Mouse (Mus musculus): ENCODE results near the gene Cdkal1. TPM values are rescaled to one million over a fixed set of nuclear protein-coding genes. Genes with fewer than 3 reads are reported as not detected.

Gene Cdkal1
- total RNA-seq (2017): 36.1 and 68.2 TPM in 2 replicates

- ATAC-seq (ENCODE audit: extremely low read depth, insufficient number of reproducible peaks, low FRiP score, poor library complexity, severe bottlenecking): peak; percentile 74
Observed at GRCm38 (mm10) chr13:29855281-29856031, at the start of gene Cdkal1. TSS of gene Cdkal1 (minus strand) at chr13:29855674.

- no peak for ATAC-seq (ENCODE audit: extremely low read depth, insufficient number of reproducible peaks, low FRiP score, poor library complexity, severe bottlenecking)
Observed at GRCm38 (mm10) chr13:29903341-29903740, 47.9 kb upstream of the Cdkal1 start.

- no peak for ATAC-seq (ENCODE audit: extremely low read depth, insufficient number of reproducible peaks, low FRiP score, poor library complexity, severe bottlenecking)
Observed at GRCm38 (mm10) chr13:29902676-29903075, 47.2 kb upstream of the Cdkal1 start.

- no peak for ATAC-seq (ENCODE audit: extremely low read depth, insufficient number of reproducible peaks, low FRiP score, poor library complexity, severe bottlenecking)
Observed at GRCm38 (mm10) chr13:29901641-29902040, 46.2 kb upstream of the Cdkal1 start.

GRCm38 (mm10) chr13:29866780-29867179, 11.3 kb upstream of the Cdkal1 start:
- ATAC-seq (ENCODE audit: extremely low read depth, insufficient number of reproducible peaks, low FRiP score, poor library complexity, severe bottlenecking): no peak

GRCm38 (mm10) chr13:29864331-29864730, 8.9 kb upstream of the Cdkal1 start:
- no peak for ATAC-seq (ENCODE audit: extremely low read depth, insufficient number of reproducible peaks, low FRiP score, poor library complexity, severe bottlenecking)

GRCm38 (mm10) chr13:29860087-29860486, 4.6 kb upstream of the Cdkal1 start:
- ATAC-seq (ENCODE audit: extremely low read depth, insufficient number of reproducible peaks, low FRiP score, poor library complexity, severe bottlenecking): no peak

GRCm38 (mm10) chr13:29857436-29857835, 2.0 kb upstream of the Cdkal1 start:
- ATAC-seq (ENCODE audit: extremely low read depth, insufficient number of reproducible peaks, low FRiP score, poor library complexity, severe bottlenecking): peak; percentile 86

- ATAC-seq (ENCODE audit: extremely low read depth, insufficient number of reproducible peaks, low FRiP score, poor library complexity, severe bottlenecking): no peak
Observed at GRCm38 (mm10) chr13:29854876-29855275, 598 bp downstream of the Cdkal1 start.

GRCm38 (mm10) chr13:29838409-29839047, 16.9 kb downstream of the Cdkal1 start:
- peak; percentile 74 for ATAC-seq (ENCODE audit: extremely low read depth, insufficient number of reproducible peaks, low FRiP score, poor library complexity, severe bottlenecking)

GRCm38 (mm10) chr13:29835170-29835569, 20.3 kb downstream of the Cdkal1 start:
- ATAC-seq (ENCODE audit: extremely low read depth, insufficient number of reproducible peaks, low FRiP score, poor library complexity, severe bottlenecking): 0 out of 2 replicates have a peak, but pooled peaks have one; percentile 37

GRCm38 (mm10) chr13:29833751-29834150, 21.7 kb downstream of the Cdkal1 start:
- no peak for ATAC-seq (ENCODE audit: extremely low read depth, insufficient number of reproducible peaks, low FRiP score, poor library complexity, severe bottlenecking)

GRCm38 (mm10) chr13:29831126-29831525, 24.3 kb downstream of the Cdkal1 start:
- ATAC-seq (ENCODE audit: extremely low read depth, insufficient number of reproducible peaks, low FRiP score, poor library complexity, severe bottlenecking): no peak

GRCm38 (mm10) chr13:29828032-29828431, 27.4 kb downstream of the Cdkal1 start:
- ATAC-seq (ENCODE audit: extremely low read depth, insufficient number of reproducible peaks, low FRiP score, poor library complexity, severe bottlenecking): no peak

GRCm38 (mm10) chr13:29826469-29826868, 29.0 kb downstream of the Cdkal1 start:
- no peak for ATAC-seq (ENCODE audit: extremely low read depth, insufficient number of reproducible peaks, low FRiP score, poor library complexity, severe bottlenecking)

GRCm38 (mm10) chr13:29826041-29826440, 29.4 kb downstream of the Cdkal1 start:
- ATAC-seq (ENCODE audit: extremely low read depth, insufficient number of reproducible peaks, low FRiP score, poor library complexity, severe bottlenecking): no peak

- no peak for ATAC-seq (ENCODE audit: extremely low read depth, insufficient number of reproducible peaks, low FRiP score, poor library complexity, severe bottlenecking)
Observed at GRCm38 (mm10) chr13:29824797-29825196, 30.7 kb downstream of the Cdkal1 start.

- no peak for ATAC-seq (ENCODE audit: extremely low read depth, insufficient number of reproducible peaks, low FRiP score, poor library complexity, severe bottlenecking)
Observed at GRCm38 (mm10) chr13:29824326-29824725, 31.1 kb downstream of the Cdkal1 start.

- ATAC-seq (ENCODE audit: extremely low read depth, insufficient number of reproducible peaks, low FRiP score, poor library complexity, severe bottlenecking): no peak
Observed at GRCm38 (mm10) chr13:29823906-29824305, 31.6 kb downstream of the Cdkal1 start.

- ATAC-seq (ENCODE audit: extremely low read depth, insufficient number of reproducible peaks, low FRiP score, poor library complexity, severe bottlenecking): no peak
Observed at GRCm38 (mm10) chr13:29823487-29823886, 32.0 kb downstream of the Cdkal1 start.

All from neutrophil, adult 5-6 weeks (primary cell).